Mouse (Mus musculus) liver, embryonic 13.5 days (tissue): ENCODE results near the gene Iyd. TPM values are rescaled to one million over a fixed set of nuclear protein-coding genes. Genes with fewer than 3 reads are reported as not detected.

ENCODE experiments used
- ATAC-seq: fragments of 200-750 bp; cut with Nextera tagmentation; 2 replicates; pipeline ENCODE4 v1.8.0; 2017; ENCODE audit warnings: low read depth, mild to moderate bottlenecking, moderate number of reproducible peaks, moderate library complexity
- DNase-seq: peaks from one replicate; pipeline ENCODE4 v3.0.0; 2022
- H3K27ac ChIP-seq: fragments of 300-500 bp; sonication (generic); 2 replicates; pipeline ENCODE4 v1.5.1; 2015; ENCODE audit warnings: moderate library complexity, mild to moderate bottlenecking, inconsistent platforms
- H3K27me3 ChIP-seq: fragments of 300-500 bp; sonication (generic); 2 replicates; pipeline ENCODE4 v1.6.1; 2015; ENCODE audit warnings: mild to moderate bottlenecking, inconsistent platforms
- H3K36me3 ChIP-seq: fragments of 300-500 bp; sonication (generic); 2 replicates; pipeline ENCODE4 v1.6.1; 2015; ENCODE audit warnings: mild to moderate bottlenecking, inconsistent platforms
- H3K4me1 ChIP-seq: fragments of 300-500 bp; sonication (generic); replicated peaks from 2 replicates; pipeline ENCODE4 v1.6.1; 2015; ENCODE audit warnings: inconsistent platforms
- H3K4me2 ChIP-seq: fragments of 300-500 bp; sonication (generic); 2 replicates; pipeline ENCODE4 v1.6.1; 2015; ENCODE audit warnings: inconsistent platforms, mild to moderate bottlenecking, moderate library complexity
- H3K4me3 ChIP-seq: fragments of 300-500 bp; sonication (generic); replicated peaks from 2 replicates; pipeline ENCODE4 v1.5.1; 2015; ENCODE audit warnings: mild to moderate bottlenecking, inconsistent platforms
- H3K9ac ChIP-seq: fragments of 300-500 bp; sonication (generic); 2 replicates; pipeline ENCODE4 v1.6.1; 2015; ENCODE audit warnings: mild to moderate bottlenecking, inconsistent platforms
- H3K9me3 ChIP-seq: fragments of 300-500 bp; sonication (generic); replicated peaks from 2 replicates; pipeline ENCODE4 v1.6.1; 2016; ENCODE audit warnings: inconsistent platforms
- WGBS: fragments of 180-500 bp; shearing (Covaris S2); methylation state at CpG from one replicate; pipeline ENCODE4 v1.1.7; 2015; ENCODE audit not compliant: insufficient replicate concordance; 5-methylcytosine and 5-hydroxymethylcytosine counted together
- polyA plus RNA-seq: library from polyadenylated mRNA; unstranded; fragments of >200 nt; fragmentation: Nextera tagmentation; extraction: Ambion mirVana; gene quantifications from 2 replicates; pipeline ENCODE4 v1.2.1, GENCODE M21; 2015

The Iyd gene
- polyA plus RNA-seq, 1 experiment from 2014 or later, result 5.9 TPM

DNA sequence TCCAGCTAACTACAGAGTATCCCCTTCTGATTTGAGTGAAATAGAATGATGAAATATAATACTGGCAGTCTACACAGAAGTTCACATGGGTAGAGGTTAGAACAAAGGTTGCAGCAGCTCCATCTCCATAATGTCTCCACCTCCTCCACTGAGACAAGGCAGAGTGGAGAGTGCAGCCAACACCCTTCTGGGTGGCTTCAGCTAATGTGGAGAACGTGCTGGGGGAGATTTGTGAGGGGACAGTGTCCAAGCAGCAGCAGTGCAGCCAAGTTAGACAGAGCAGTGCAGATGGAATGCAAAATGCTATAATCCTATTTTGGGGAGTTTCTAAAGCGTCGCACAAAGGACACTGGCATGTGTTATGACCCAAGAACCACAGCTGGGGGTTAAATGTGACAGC is 16.5 kb downstream of the Iyd start:
- no peak for DNase-seq
- Histone ChIP-seq H3K4me2 (no peak overlapping the region), H3K4me3 (no peak overlapping the region), H3K36me3 (no peaks in the 10 kb centered on the region), H3K27me3 (no peaks in the 10 kb centered on the region), H3K9me3 (no peaks in the 10 kb centered on the region), H3K27ac (no peak overlapping the region), H3K4me1 (no peaks in the 10 kb centered on the region), H3K9ac (no peak overlapping the region)
- WGBS, result 64% methylated on average over 3 of the region's 3 CpGs
- no peak for ATAC-seq

- DNase-seq (no peak), ATAC-seq (no peak)
- no peak overlapping the region for H3K27ac ChIP-seq
- 77% methylated on average over 1 of the region's 1 CpGs for WGBS
- H3K4me2 ChIP-seq, result no peak overlapping the region
- no peaks in the 10 kb centered on the region for H3K9me3 ChIP-seq
- no peak overlapping the region for H3K4me3 ChIP-seq
- H3K36me3 ChIP-seq, result no peaks in the 10 kb centered on the region
- no peak overlapping the region for H3K9ac ChIP-seq
- H3K27me3 ChIP-seq, result no peaks in the 10 kb centered on the region
- no peaks in the 10 kb centered on the region for H3K4me1 ChIP-seq
These were observed 19.1 kb downstream of the Iyd start for GRCm38 (mm10) chr10:3559136-3559535.

GRCm38 (mm10) chr10:3562165-3562564 is 22.1 kb downstream of the Iyd start:
- no peak for ATAC-seq
- no peak overlapping the region for H3K4me3 ChIP-seq

GRCm38 (mm10) chr10:3565126-3565525 is 25.1 kb downstream of the Iyd start:
- DNase-seq, result no peak
- WGBS, result 58% methylated on average over 4 of the region's 4 CpGs
- Histone ChIP-seq H3K36me3 (no peaks in the 10 kb centered on the region), H3K27ac (no peak overlapping the region), H3K27me3 (no peaks in the 10 kb centered on the region), H3K4me2 (no peak overlapping the region), H3K9me3 (no peaks in the 10 kb centered on the region), H3K4me3 (no peak overlapping the region), H3K9ac (no peak overlapping the region), H3K4me1 (no peaks in the 10 kb centered on the region)
- ATAC-seq, result no peak

More at GRCm38 (mm10) chr10:3562165-3562564, 22.1 kb downstream of the Iyd start:
- H3K9me3 ChIP-seq, result no peaks in the 10 kb centered on the region
- no peaks in the 10 kb centered on the region for H3K4me1 ChIP-seq
- no peak overlapping the region for H3K9ac ChIP-seq
- no peaks in the 10 kb centered on the region for H3K27me3 ChIP-seq
- H3K27ac ChIP-seq, result no peak overlapping the region
- H3K4me2 ChIP-seq, result no peak overlapping the region
- no peak for DNase-seq
- H3K36me3 ChIP-seq, result no peaks in the 10 kb centered on the region

- Histone ChIP-seq H3K9ac (no peak overlapping the region), H3K27ac (no peak overlapping the region), H3K36me3 (no peaks in the 10 kb centered on the region), H3K9me3 (no peaks in the 10 kb centered on the region), H3K27me3 (no peaks in the 10 kb centered on the region), H3K4me3 (no peak overlapping the region), H3K4me1 (no peaks in the 10 kb centered on the region), H3K4me2 (no peak overlapping the region)
- WGBS, result 51% methylated on average over 6 of the region's 6 CpGs
- ATAC-seq (no peak), DNase-seq (no peak)
These were observed 27.8 kb downstream of the Iyd start for GRCm38 (mm10) chr10:3567821-3568220.

DNA sequence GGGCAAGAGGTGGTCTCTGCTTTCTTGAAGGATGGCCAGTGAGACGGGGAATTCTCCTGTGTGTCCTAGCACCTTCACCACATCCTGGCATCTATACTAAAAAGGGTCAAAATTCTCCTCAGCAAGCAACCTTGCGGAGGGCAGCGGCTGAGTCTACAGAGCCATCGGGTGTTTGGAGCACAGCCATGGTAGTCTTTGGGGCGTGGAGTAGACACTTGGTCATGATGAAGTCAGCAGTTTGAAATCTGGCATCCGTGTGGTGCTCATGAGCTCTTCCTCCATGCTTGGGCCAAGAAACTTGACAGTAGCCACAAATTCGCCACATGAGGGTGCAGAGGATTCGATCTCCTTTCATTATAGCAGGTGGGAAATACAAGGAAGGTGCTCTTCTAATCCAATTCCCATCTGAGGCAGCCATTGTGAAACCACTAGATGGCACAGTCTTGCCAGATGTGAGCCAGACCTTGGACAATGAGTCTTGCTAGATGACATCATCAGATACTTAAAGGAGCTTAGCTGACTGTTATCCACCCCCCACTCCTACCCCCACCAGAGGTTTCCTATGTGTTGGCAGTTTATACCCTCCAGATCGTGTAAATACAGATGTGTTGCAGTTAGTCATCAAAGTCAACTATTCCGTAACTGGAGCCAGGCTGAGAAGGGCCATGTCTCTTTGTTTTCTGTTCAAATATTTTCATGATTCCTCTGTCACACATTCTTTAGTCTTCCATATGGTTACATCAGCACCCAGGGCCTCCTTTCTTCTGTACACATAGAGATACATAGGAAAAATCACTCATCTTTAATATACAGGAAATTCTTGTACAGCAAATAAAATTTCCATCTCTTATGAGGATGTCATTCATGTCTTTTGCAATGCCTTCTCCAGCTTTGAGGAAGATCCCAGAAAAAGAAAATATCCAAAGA is 32.9 kb downstream of the Iyd start:
- H3K27ac ChIP-seq, result no peak overlapping the region
- no peaks in the 10 kb centered on the region for H3K4me1 ChIP-seq
- no peak overlapping the region for H3K4me2 ChIP-seq
- H3K9ac ChIP-seq, result no peak overlapping the region
- no peaks in the 10 kb centered on the region for H3K36me3 ChIP-seq
- DNase-seq (no peak), ATAC-seq (no peak)
- 42% methylated on average over 10 of the region's 10 CpGs for WGBS
- H3K4me3 ChIP-seq, result no peak overlapping the region
- no peaks in the 10 kb centered on the region for H3K27me3 ChIP-seq
- no peaks in the 10 kb centered on the region for H3K9me3 ChIP-seq

DNA sequence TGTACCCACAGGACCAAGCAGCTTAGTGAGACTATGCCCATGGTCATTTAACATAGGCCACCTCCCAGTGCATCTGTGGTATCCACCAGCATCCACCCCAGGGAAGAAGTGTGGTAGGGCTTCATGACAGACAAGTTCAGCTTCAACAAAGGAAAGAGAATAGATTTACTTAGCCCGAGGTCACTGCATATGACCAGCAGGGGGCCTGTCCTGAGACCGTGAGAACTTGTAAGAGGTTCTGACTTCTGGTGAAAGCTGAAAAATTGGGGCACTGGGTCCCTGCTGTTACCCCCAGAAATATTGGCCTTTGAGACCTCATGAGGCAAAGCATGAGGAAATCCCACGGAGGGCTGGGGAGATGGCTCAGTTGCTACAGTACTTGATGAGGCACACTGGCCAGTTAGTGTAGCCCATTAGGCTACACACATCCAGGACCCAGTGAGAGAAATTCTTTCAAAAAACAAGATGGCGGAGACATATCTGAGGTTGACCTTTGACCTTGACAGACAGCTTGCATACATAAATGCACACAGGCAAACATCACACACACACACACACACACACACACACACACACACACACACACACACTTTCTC is 34.0 kb downstream of the Iyd start:
- Histone ChIP-seq H3K27ac (no peak overlapping the region), H3K4me3 (no peak overlapping the region), H3K36me3 (no peaks in the 10 kb centered on the region), H3K9ac (no peak overlapping the region), H3K4me2 (no peak overlapping the region), H3K27me3 (no peaks in the 10 kb centered on the region), H3K4me1 (no peaks in the 10 kb centered on the region), H3K9me3 (no peaks in the 10 kb centered on the region)
- ATAC-seq (no peak), DNase-seq (no peak)
- 59% methylated on average over 4 of the region's 4 CpGs for WGBS

- no peaks in the 10 kb centered on the region for H3K27me3 ChIP-seq
- ATAC-seq, result no peak
- no peak overlapping the region for H3K9ac ChIP-seq
- no peak overlapping the region for H3K4me3 ChIP-seq
- no peak overlapping the region for H3K27ac ChIP-seq
- no peaks in the 10 kb centered on the region for H3K4me1 ChIP-seq
- WGBS, result 57% methylated on average over 3 of the region's 3 CpGs
- no peak overlapping the region for H3K4me2 ChIP-seq
- DNase-seq, result no peak
- H3K9me3 ChIP-seq, result no peaks in the 10 kb centered on the region
- H3K36me3 ChIP-seq, result no peaks in the 10 kb centered on the region
These were observed 50.6 kb downstream of the Iyd start for GRCm38 (mm10) chr10:3590632-3591031.

DNA sequence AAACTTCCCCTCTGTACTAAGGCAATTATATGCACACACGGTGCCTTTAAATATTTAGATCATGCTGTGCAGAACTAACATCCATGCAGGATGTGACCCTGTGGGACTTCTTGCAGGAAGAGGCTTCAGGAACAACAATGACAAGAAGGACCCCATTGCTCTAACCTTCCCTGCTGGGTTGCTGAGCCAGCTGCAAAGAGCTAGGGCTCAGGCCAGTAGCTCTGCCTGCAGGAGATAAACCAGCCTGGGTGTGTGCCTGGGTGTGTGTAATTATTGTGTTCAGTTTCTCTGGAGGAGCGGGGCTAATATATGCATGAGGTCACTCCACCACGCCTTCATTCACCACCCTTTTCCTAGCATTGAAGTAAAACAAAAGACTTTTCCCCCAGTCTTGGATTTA is 51.8 kb downstream of the Iyd start:
- DNase-seq (no peak), ATAC-seq (0 out of 2 replicates have a peak, but pooled peaks have one; percentile 23)

DNA sequence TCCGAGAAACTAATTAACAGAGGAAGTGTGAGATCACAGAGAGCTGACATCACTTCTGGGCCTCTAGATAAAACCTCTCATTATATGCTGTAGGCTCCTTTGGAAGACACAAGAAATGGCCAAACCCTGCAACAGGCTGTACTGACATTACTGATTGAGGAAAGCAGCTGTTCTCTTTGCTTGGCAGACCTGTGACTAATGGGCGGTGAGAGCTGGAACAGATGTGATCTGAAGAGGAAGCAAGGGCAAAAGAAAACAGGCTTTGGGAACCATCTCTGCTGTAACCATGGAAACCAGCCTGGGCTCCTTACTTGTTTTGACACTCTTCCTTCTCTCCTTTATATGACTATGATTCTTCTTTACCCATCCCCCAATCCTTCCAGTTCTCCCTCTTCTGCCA is 56.7 kb downstream of the Iyd start:
- no peaks in the 10 kb centered on the region for H3K9me3 ChIP-seq
- H3K36me3 ChIP-seq, result no peaks in the 10 kb centered on the region
- H3K4me2 ChIP-seq, result no peak overlapping the region
- H3K4me1 ChIP-seq, result no peaks in the 10 kb centered on the region
- no peak overlapping the region for H3K27ac ChIP-seq
- ATAC-seq (no peak), DNase-seq (no peak)
- WGBS, result 42% methylated on average over 2 of the region's 2 CpGs
- no peaks in the 10 kb centered on the region for H3K27me3 ChIP-seq
- H3K4me3 ChIP-seq, result no peak overlapping the region
- H3K9ac ChIP-seq, result no peak overlapping the region

More for the DNA sequence above, 51.8 kb downstream of the Iyd start:
- Histone ChIP-seq H3K4me3 (no peak overlapping the region), H3K36me3 (no peaks in the 10 kb centered on the region), H3K27me3 (no peaks in the 10 kb centered on the region), H3K4me1 (no peaks in the 10 kb centered on the region), H3K9me3 (no peaks in the 10 kb centered on the region), H3K4me2 (no peak overlapping the region), H3K9ac (no peak overlapping the region), H3K27ac (no peak overlapping the region)
- WGBS, result 35% methylated on average over 3 of the region's 3 CpGs

- DNase-seq (no peak), ATAC-seq (no peak)
- Histone ChIP-seq H3K4me3 (no peak overlapping the region), H3K9me3 (no peaks in the 10 kb centered on the region), H3K36me3 (no peaks in the 10 kb centered on the region), H3K27me3 (no peaks in the 10 kb centered on the region), H3K4me1 (no peaks in the 10 kb centered on the region), H3K4me2 (no peak overlapping the region), H3K27ac (no peak overlapping the region), H3K9ac (no peak overlapping the region)
- 59% methylated on average over 3 of the region's 3 CpGs for WGBS
These were observed 57.7 kb downstream of the Iyd start for GRCm38 (mm10) chr10:3597760-3598159.
